In the genomic region with DNA sequence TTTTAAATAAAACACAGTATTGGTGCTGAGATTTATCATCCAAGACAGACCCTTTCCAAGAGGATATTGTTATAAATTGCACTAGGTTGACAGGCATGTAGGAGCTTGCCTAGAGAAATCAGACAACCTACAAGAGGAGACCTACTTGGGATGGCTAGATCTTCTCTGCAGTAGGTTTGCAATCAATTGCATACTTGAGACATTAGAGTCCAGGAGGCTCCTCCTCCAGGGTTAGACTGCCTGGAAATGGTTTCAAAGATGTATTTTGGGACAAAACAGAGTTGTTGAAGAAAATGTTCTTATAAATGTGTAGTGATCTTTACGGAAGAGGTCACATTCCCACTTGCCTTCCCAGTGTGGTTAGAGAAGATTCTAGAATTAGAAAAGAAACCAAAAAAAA, we compare ENCODE assay signal across 15 mouse cellular contexts.
"Had no signal": no experiment of that assay in that cellular context is flagged by ENCODE, and none has a peak within 500 bp of the region (broad histone marks: within the 10 kb centered on the region; RNA-seq: fewer than 3 reads in every experiment).

No protein-coding gene starts in this region.

- H3K4me3 ChIP-seq: midbrain, embryonic 10.5 days; myocyte; neural tube, embryonic 13.5 days; neural tube, embryonic 15.5 days had no signal

- H3K27ac ChIP-seq: neural tube, embryonic 13.5 days; neural tube, embryonic 15.5 days had no signal

- DNase-seq: lung, adult 18-20 months; lung, postnatal 4 days; midbrain, embryonic 14.5 days; retina, postnatal 1 day; right cerebral cortex, adult 18-20 months; right cerebral cortex, postnatal 25 days; right cerebral cortex, postnatal 4 days; spleen, adult 18-20 months; thymus, adult 18-20 months; thymus, postnatal 14 days; thymus, postnatal 36 days had no signal
